Mouse (Mus musculus) layer of hippocampus, postnatal 36 days (tissue): ENCODE results near the gene Icam1. TPM values are rescaled to one million over a fixed set of nuclear protein-coding genes. Genes with fewer than 3 reads are reported as not detected.

Experiments
- DNase-seq, 2 experiments: peaks; one replicate each; pipeline ENCODE4 v3.0.0; 2022
- microRNA-seq, 2 experiments: library from miRNA; unstranded; fragments of <30 nt; microRNA quantifications; one replicate each; pipeline ENCODE4 v1.2.0; 2021
- total RNA-seq, 2 experiments: library from RNA; stranded (reverse); gene quantifications; 2 replicates each; pipeline ENCODE4 v1.2.3; 2021

Icam1 gene
- total RNA-seq, 2 experiments from 2014 or later, result 1.9 to 3.6 TPM

DNA sequence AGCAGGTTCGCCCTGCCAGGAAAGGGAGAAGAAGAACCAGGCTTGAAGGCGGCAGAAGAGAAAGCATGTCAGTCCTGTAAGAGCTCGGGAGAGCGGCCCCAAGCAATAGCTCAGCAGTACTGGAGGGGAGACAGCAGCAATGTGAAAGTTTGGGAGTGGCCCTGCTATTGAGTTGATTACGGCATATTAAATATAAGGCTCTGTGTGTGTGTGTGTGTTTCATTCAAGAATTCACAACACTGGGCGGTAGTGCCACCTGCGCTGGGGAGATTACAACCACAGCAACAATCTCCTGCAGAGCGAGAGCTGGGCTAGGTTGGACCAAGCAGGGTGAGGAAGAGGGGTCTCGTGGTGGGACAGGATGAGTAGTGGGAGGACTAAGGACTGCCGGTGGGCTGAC lies 35.8 kb downstream of the Icam1 start:
- no peak for DNase-seq

DNA sequence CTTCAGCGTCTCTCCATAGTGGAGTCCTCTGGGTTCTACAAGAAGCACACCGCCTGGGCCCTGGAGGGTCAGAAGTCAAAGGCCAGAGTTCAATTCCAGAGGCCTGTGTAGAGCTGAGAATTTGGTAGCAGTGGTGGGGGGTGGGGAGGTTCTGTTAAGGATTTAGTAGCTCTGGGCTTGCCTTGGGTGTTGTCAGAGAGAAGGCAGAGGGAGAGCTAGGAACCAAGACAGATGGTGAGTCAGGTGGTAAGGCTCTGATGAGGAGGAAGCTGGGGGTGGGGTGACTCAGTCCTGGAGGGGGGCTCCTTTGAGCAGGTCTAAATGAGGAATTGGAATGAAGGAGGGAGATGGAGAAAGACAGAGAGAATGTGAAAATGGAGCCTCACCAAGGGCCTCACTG lies 47.1 kb downstream of the Icam1 start:
- peak; percentile 58 to 67 for DNase-seq

DNA sequence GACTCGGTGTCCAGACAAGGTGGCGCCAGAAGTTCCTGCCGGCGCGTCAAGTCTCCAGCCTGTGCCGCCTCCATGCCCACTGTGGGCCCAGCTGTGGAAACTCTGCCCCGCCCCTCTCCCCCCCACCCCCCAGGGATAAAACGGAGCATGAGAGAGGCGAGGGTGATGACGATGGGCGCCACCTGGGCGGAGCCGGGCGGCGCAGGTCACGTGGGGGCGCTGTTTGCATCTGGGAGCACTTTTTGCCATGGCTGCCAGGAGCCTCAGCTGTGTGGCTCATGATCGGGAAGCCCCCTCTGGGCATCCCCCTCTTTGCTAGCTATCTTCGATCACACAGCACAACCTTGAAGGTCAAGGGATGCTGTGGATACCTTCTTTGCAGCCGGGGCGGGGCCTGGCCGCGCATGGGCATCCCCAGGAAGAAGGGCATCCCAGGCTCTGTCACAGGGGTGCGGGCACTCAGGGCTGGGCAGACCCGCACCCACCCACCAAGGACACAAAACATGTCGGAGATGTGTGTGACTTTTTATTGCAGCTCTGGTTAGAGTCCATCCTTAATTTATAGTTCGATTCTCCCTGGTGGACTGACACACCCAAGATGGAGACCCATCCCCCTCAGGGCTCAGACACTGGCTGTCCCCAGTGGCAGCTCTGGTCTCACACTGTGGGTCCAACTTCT lies 51.4 kb downstream of the Icam1 start, which contains the start of gene Zglp1:
Zglp1 (minus strand) TSS at position 88 of the 679 bp plus-strand sequence.
- no peak for DNase-seq

DNA sequence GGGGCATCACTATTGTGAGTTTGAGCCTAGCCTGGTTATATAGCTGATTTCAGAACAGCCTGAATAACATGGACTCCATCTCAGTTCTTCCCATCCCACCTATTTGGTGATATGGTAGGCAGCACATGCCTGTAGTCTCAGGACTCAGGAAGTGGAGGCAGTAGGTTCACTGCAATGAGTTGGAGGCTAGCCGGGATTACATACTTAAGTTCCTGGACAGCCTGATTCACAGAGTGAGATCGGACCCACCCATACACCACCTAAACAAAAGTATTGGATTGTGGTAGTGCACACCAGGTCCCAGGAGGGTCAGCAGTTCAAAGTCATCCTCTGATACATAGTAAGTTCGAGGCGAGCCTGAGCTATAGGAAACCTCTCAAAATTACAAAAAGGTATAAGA lies 56.9 kb downstream of the Icam1 start:
- no peak for DNase-seq

DNA sequence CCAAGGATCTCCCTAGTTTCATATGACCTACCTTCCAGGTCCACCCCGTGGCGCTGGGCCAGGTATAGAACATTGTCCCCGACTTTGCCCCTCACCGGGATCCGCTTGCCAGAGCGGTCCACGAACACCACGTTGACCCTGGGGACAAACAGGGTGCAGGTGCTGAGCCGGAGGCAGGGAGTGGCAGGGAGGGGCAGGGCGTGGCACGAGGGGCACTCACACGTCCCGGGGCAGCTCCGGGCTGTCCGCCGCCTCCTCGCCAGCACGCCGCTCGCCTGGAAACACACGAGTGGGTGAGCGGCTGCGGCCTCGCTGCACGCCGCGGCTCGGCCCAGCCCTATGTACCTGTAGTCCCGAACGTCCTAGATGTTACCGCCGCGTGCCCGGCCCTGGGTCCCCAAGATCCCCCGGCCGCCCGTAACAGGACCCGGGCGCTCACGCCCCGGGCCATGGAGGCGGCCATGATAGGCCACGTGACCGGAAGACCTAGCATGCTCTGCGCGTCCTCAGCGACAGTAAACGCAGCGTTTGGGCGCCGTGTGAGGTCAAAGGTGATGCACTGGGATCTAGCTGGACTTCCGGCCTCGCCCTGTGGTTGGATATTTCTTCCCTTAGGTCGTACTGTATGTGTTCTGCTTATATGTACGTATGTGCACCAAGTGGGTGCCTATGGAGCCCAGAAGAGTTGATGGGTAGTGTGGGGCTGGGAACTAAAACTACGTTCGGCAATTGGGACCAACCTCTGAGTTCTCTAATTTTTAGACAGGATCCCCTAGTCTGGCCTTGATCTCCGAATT lies 57.5 kb downstream of the Icam1 start, which contains the start of the genes Gm49373 and Fdx1l:
Gm49373 (minus strand) TSS at position 53 of the 797 bp plus-strand sequence.
Fdx1l (minus strand) TSS at position 571 of the 797 bp plus-strand sequence.
- peak; percentile 90 for DNase-seq

DNA sequence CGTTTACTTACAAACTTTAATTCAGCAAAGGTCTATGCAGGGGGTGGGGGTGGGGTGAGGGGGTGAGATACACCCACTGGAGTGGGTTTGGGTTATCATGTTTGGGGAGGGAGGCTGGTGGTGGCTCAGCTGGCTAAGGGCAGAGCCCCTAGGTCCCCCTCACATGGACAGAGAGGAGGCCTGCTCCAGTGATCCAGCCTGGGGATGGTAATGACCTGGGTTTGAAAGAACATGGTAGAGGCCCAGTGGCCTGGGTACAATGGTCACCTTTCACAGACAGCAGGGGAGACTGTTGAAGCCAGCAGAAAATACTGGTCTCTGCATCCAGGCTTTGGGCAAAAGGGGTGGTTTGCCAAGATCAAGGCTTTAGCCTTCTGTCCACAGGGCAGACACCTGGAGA lies 58.4 kb downstream of the Icam1 start:
- DNase-seq, result no peak

DNA sequence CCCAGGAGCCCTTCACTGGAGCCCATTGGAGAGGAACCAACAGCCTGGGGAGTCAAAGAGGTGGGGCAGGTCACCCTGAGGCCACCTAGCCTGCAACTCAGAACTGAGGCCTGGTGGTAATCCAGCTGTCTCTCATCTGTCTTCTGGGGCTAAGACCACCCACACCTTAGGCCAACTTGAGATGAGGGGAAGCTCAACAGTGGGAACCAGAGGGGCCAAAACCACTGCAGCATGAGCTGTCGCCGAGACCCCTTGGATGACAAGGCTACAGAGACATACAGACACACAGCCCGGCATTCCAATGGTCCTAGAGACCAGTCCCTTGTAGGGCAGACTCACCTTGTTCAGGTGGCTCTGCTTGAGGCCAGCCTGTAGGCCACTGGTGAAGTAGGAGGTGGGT lies 59.8 kb downstream of the Icam1 start:
- DNase-seq, result no peak

Small RNA genes lying within 50 kb of the gene (microRNA-seq; reads per million reads assigned to microRNA genes)
- gene Mir1900 (0 reads per million in 2 experiments), gene Mir7082 (0.85 to 1.8 reads per million in 2 experiments)

Other genes starting within 250 kb of the Icam1 start
- 1 to 10 TPM; 1.3 to 2.0 TPM for gene Col5a3, start 200.9 kb upstream of the Icam1 start, total RNA-seq
- not detected for gene Rdh8, start 197.5 kb upstream of the Icam1 start, total RNA-seq
- 10 to 100 TPM; 68.4 to 69.6 TPM for gene A230050P20Rik, start 147.3 kb upstream of the Icam1 start, total RNA-seq
- gene Angptl6, start 136.3 kb upstream of the Icam1 start, total RNA-seq, result 1 to 10 TPM; 9.8 to 9.9 TPM
- gene Ppan, start 127.8 kb upstream of the Icam1 start, total RNA-seq, result 10 to 100 TPM; 19.8 to 24.9 TPM
- 100 to 1,000 TPM; 120 to 127 TPM for gene Eif3g, start 117.4 kb upstream of the Icam1 start, total RNA-seq
- gene Dnmt1, start 56.1 kb upstream of the Icam1 start, total RNA-seq, result 10 to 100 TPM; 34.0 to 35.1 TPM
- 1 to 10 TPM; 1.2 to 2.8 TPM for gene S1pr2, start 39.2 kb upstream of the Icam1 start, total RNA-seq
- 10 to 100 TPM; 61.1 to 65.8 TPM for gene Mrpl4, start 13.2 kb upstream of the Icam1 start, total RNA-seq
- gene Icam4, start 13.4 kb downstream of the Icam1 start, total RNA-seq, result 1 to 10 TPM in 1 of 2 experiments, under 1 TPM in 1; 0.63 to 1.2 TPM
- 100 to 1,000 TPM; 360 to 373 TPM for gene Icam5, start 16.1 kb downstream of the Icam1 start, total RNA-seq
- gene Zglp1, start 51.1 kb downstream of the Icam1 start, total RNA-seq, result not detected
- gene Gm49373, start 57.1 kb downstream of the Icam1 start, total RNA-seq, result 1 to 10 TPM; 2.5 to 2.9 TPM
- 10 to 100 TPM; 56.0 to 64.5 TPM for gene Fdx1l, start 57.6 kb downstream of the Icam1 start, total RNA-seq
- gene Gm38431, start 76.0 kb downstream of the Icam1 start, total RNA-seq, result 1 to 10 TPM; 4.8 to 5.0 TPM
- gene Raver1, start 76.0 kb downstream of the Icam1 start, total RNA-seq, result 10 to 100 TPM; 29.9 to 31.5 TPM
- 10 to 100 TPM; 14.6 to 18.0 TPM for gene Tyk2, start 115.3 kb downstream of the Icam1 start, total RNA-seq
- gene Cdc37, start 134.0 kb downstream of the Icam1 start, total RNA-seq, result 100 to 1,000 TPM; 142 to 150 TPM
- gene Pde4a, start 149.7 kb downstream of the Icam1 start, total RNA-seq, result 10 to 100 TPM; 84.2 to 86.8 TPM
- 10 to 100 TPM; 57.2 to 58.1 TPM for gene Keap1, start 223.4 kb downstream of the Icam1 start, total RNA-seq
- gene S1pr5, start 232.5 kb downstream of the Icam1 start, total RNA-seq, result 10 to 100 TPM; 11.1 to 11.2 TPM
- gene Atg4d, start 249.3 kb downstream of the Icam1 start, total RNA-seq, result 10 to 100 TPM; 38.8 to 40.9 TPM